Mouse (Mus musculus) left cerebral cortex, postnatal 4 days (tissue): ENCODE measurements around the gene Kif6. TPM values are rescaled to one million over a fixed set of nuclear protein-coding genes. Genes with fewer than 3 reads are reported as not detected.

Source experiments
- total RNA-seq, 2 experiments: library from RNA; stranded (reverse); gene quantifications; 2 replicates each; pipeline ENCODE4 v1.2.3; 2021

The Kif6 gene
- total RNA-seq, 2 experiments from 2014 or later = 1.6 to 2.3 TPM

Other genes starting within 250 kb of the Kif6 start
- 10 to 100 TPM; 11.4 to 15.2 TPM for gene Mocs1, start 186.8 kb upstream of the Kif6 start, total RNA-seq
- gene Daam2, start 50.8 kb upstream of the Kif6 start, total RNA-seq = 10 to 100 TPM; 14.0 to 15.8 TPM